Mouse (Mus musculus): Measurements from ENCODE around the gene Lyrm4. TPM values are rescaled to one million over a fixed set of nuclear protein-coding genes. Genes with fewer than 3 reads are reported as not detected.

Lyrm4 gene
- polyA plus RNA-seq (2012; rRNA removed) = 4.5 and 5.2 TPM in 2 replicates

- peak; percentile 99 for DNase-seq
- under 1% methylated on average over 75 of the region's 75 CpGs for WGBS
- Histone ChIP-seq H3K4me3 (replicated peaks; ENCODE audit: extremely low read depth, low read depth, low read length) (peak within 1 kb of the TSS; percentile 85), H3K4me1 (ENCODE audit: control insufficient read depth, insufficient read depth, low read length) (peaks cover 6% of the 10 kb centered on the region)
- TF ChIP-seq CTCF (IDR thresholded peaks at IDR 0.05; ENCODE audit: insufficient read depth, low read length) = no peak
- peak; percentile 79; the same call in 1 of the 2 replicates for TF ChIP-seq POLR2A (IDR thresholded peaks at IDR 0.05; ENCODE audit: borderline replicate concordance, extremely low read depth, low read depth, low read length)
Measured at GRCm38 (mm10) chr13:36117143-36118014, at the start of gene Lyrm4, which contains the start of gene Fars2. TSS of gene Lyrm4 (minus strand) at chr13:36117526. TSS of gene Fars2 (plus strand) at chr13:36117412.

GRCm38 (mm10) chr13:36163898-36164297 lies 46.6 kb upstream of the Lyrm4 start:
- no peak for TF ChIP-seq POLR2A (IDR thresholded peaks at IDR 0.05; ENCODE audit: borderline replicate concordance, extremely low read depth, low read depth, low read length)
- no peak for TF ChIP-seq CTCF (IDR thresholded peaks at IDR 0.05; ENCODE audit: insufficient read depth, low read length)
- no peak overlapping the region for H3K4me3 ChIP-seq (replicated peaks; ENCODE audit: extremely low read depth, low read depth, low read length)
- no peak for DNase-seq
- 58% methylated on average over 1 of the region's 1 CpGs for WGBS
- no peaks in the 10 kb centered on the region for H3K4me1 ChIP-seq (ENCODE audit: control insufficient read depth, insufficient read depth, low read length)

DNA sequence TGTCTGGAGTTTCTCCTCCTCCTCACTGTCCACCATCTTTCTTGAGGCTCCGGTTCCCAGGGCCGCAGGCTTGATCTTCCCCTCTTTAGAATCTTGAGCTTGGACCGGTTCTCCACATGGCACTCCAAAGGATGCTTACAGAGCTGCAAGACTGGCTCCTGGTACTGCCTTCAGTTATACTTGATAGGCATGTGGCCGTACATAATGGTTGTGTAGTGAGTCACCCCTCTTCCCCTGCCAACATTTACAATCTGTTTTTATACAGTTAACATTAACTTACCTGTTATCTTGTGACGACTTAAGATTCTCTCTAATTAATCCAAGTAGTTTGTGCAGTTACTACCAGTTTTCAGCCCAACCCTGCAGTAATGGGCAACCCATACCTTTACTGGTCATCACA lies 46.1 kb upstream of the Lyrm4 start:
- WGBS = 87% methylated on average over 5 of the region's 5 CpGs
- TF ChIP-seq CTCF (IDR thresholded peaks at IDR 0.05; ENCODE audit: insufficient read depth, low read length) (no peak), POLR2A (IDR thresholded peaks at IDR 0.05; ENCODE audit: borderline replicate concordance, extremely low read depth, low read depth, low read length) (no peak)
- DNase-seq = no peak
- no peaks in the 10 kb centered on the region for H3K4me1 ChIP-seq (ENCODE audit: control insufficient read depth, insufficient read depth, low read length)
- no peak overlapping the region for H3K4me3 ChIP-seq (replicated peaks; ENCODE audit: extremely low read depth, low read depth, low read length)

- 51% methylated on average over 7 of the region's 7 CpGs for WGBS
- Histone ChIP-seq H3K4me1 (ENCODE audit: control insufficient read depth, insufficient read depth, low read length) (no peaks in the 10 kb centered on the region), H3K4me3 (replicated peaks; ENCODE audit: extremely low read depth, low read depth, low read length) (no peak overlapping the region)
- DNase-seq = no peak
- no peak for TF ChIP-seq CTCF (IDR thresholded peaks at IDR 0.05; ENCODE audit: insufficient read depth, low read length)
- no peak for TF ChIP-seq POLR2A (IDR thresholded peaks at IDR 0.05; ENCODE audit: borderline replicate concordance, extremely low read depth, low read depth, low read length)
Measured at GRCm38 (mm10) chr13:36156340-36156931, 39.1 kb upstream of the Lyrm4 start.

GRCm38 (mm10) chr13:36152728-36153498 lies 35.6 kb upstream of the Lyrm4 start:
- DNase-seq = peak; percentile 25
- Histone ChIP-seq H3K4me1 (ENCODE audit: control insufficient read depth, insufficient read depth, low read length) (peaks cover 5% of the 10 kb centered on the region), H3K4me3 (replicated peaks; ENCODE audit: extremely low read depth, low read depth, low read length) (no peak overlapping the region)
- 69% methylated on average over 5 of the region's 5 CpGs for WGBS
- TF ChIP-seq POLR2A (IDR thresholded peaks at IDR 0.05; ENCODE audit: borderline replicate concordance, extremely low read depth, low read depth, low read length) (no peak), CTCF (IDR thresholded peaks at IDR 0.05; ENCODE audit: insufficient read depth, low read length) (no peak)

DNA sequence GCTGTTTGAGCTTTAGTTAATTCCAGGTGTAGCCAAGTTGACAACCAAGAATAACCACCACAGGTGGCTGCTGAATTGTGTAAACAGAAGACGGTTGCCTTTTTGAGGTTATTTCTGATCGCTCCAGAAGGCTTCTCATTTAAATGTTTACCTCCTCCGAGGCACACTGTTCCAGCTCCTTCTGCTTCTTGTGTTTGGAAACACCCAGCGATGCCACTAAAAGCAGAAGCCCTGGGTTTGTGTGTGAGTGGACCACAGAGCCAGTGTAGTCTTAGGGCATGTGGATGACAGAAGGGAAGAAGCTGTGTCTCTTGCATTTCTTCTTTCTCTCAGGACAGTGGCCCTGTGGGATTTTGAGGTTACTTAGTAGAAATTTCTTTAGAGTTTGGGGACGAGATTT lies 32.9 kb upstream of the Lyrm4 start:
- peaks cover 5% of the 10 kb centered on the region for H3K4me1 ChIP-seq (ENCODE audit: control insufficient read depth, insufficient read depth, low read length)
- DNase-seq = no peak
- no peak overlapping the region for H3K4me3 ChIP-seq (replicated peaks; ENCODE audit: extremely low read depth, low read depth, low read length)
- 49% methylated on average over 5 of the region's 5 CpGs for WGBS
- no peak for TF ChIP-seq POLR2A (IDR thresholded peaks at IDR 0.05; ENCODE audit: borderline replicate concordance, extremely low read depth, low read depth, low read length)
- TF ChIP-seq CTCF (IDR thresholded peaks at IDR 0.05; ENCODE audit: insufficient read depth, low read length) = no peak

DNA sequence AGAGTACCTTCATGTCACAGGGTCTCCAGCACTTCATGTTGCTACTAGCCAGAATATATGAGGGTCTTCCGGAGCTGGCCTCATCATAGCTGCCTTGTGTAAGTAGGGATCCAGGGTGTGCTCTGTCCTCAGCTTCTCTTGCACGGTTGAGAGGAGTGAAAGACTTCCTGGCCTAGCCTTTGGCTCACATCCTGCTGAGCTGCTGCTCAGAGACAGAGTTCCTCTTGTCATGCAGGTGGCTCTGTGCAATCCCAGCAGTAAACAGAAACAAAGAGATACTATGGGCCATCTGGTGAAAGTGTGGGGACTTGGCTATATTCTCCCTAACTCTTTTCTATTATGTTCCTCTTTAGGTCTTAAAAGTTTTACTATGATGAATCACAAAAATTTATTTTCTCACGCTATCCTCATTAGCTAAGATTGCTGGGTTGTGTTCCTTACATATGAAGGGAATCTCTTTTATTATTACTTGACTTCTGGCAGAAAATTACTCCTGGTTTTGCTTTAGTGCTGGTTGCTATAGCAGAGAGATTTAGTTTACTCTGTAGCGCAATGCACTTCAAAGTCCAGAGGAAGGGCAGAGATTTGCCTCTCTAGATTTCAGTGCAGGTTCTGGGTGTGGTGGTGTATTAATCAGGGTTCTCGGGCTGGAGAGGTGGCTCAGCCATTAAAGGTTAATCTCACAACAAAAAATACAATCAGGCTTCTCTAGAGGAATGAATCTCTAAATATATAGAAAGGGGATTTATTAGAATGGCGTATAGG lies 32.0 kb upstream of the Lyrm4 start:
- WGBS = 53% methylated on average over 6 of the region's 6 CpGs
- DNase-seq = no peak

DNA sequence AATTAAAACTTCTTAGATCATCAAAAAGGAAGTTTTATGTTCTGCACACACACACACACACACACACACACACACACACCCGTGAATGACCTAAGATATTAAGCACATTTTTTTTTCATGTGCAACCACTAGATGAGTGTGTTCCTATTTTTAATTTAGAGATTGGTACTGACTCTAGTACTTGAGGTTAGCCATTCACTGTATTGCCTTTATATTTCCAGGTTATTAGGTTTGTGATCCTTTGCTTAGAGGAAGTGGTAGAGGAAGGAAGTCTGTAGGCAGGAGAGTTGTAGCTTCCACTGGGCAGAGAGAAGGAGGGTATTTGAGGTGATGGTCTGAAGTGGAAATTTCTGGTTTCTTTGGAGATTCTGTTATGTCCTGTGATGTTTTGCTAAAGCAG lies 28.3 kb upstream of the Lyrm4 start:
- Histone ChIP-seq H3K4me3 (replicated peaks; ENCODE audit: extremely low read depth, low read depth, low read length) (no peak overlapping the region), H3K4me1 (ENCODE audit: control insufficient read depth, insufficient read depth, low read length) (peaks cover 5% of the 10 kb centered on the region)
- no peak for TF ChIP-seq CTCF (IDR thresholded peaks at IDR 0.05; ENCODE audit: insufficient read depth, low read length)
- TF ChIP-seq POLR2A (IDR thresholded peaks at IDR 0.05; ENCODE audit: borderline replicate concordance, extremely low read depth, low read depth, low read length) = no peak
- no peak for DNase-seq
- 49% methylated on average over 1 of the region's 1 CpGs for WGBS

More for the DNA sequence above, 32.0 kb upstream of the Lyrm4 start:
- Histone ChIP-seq H3K4me1 (ENCODE audit: control insufficient read depth, insufficient read depth, low read length) (peaks cover 5% of the 10 kb centered on the region), H3K4me3 (replicated peaks; ENCODE audit: extremely low read depth, low read depth, low read length) (no peak overlapping the region)
- TF ChIP-seq CTCF (IDR thresholded peaks at IDR 0.05; ENCODE audit: insufficient read depth, low read length) = no peak
- TF ChIP-seq POLR2A (IDR thresholded peaks at IDR 0.05; ENCODE audit: borderline replicate concordance, extremely low read depth, low read depth, low read length) = no peak
